Mouse (Mus musculus): Measurements from ENCODE around the gene Enthd1. TPM values are rescaled to one million over a fixed set of nuclear protein-coding genes. Genes with fewer than 3 reads are reported as not detected.

The Enthd1 gene
- polyA plus RNA-seq, 1 experiment = not detected

DNA sequence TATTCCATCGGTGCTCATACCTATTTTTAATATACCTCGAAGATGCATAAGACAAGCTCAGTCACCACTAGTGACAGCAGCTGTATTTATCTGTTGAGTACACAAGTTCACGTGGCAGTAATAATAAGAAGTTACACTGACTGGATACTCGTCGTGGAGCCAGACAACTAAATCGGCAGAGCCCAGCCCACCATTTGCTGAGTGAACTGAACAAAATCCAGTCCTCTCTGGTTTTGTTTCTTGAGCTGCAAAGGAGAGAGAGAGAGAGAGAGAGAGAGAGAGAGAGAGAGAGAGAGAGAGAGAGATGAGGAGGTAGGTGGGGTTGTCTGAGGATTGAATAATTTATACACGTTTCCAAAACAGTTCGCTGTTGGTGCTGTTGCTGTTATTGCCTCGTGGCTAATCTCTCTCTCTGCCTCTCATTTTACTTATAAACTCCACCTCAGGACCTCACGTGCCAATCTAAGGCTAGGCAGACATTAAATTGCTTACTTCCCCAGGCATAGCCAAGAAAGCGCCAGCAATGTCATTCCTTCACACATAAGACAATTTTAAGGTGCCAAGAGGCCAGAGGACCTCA, 11.5 kb upstream of the Enthd1 start:
- no peak overlapping the region for H3ac ChIP-seq (ENCODE audit: control insufficient read depth, insufficient read length)
- H3K27me3 ChIP-seq (ENCODE audit: control insufficient read depth, insufficient read depth, insufficient read length) = peaks cover 19% of the 10 kb centered on the region
- H3K36me3 ChIP-seq (ENCODE audit: control insufficient read depth, insufficient read depth) = no peaks in the 10 kb centered on the region
- H3K79me2 ChIP-seq (ENCODE audit: control insufficient read depth, insufficient read depth) = no peaks in the 10 kb centered on the region
- H3K4me2 ChIP-seq (ENCODE audit: low read depth) = no peak overlapping the region
- no peak overlapping the region for H3K4me3 ChIP-seq
- TF ChIP-seq POLR2AphosphoS2 (IDR thresholded peaks at IDR 0.05; ENCODE audit: insufficient read length, low read depth) (no peak), SRF (IDR thresholded peaks at IDR 0.05; ENCODE audit: control insufficient read depth, insufficient read length, low read depth) (no peak), REST (IDR thresholded peaks at IDR 0.05; ENCODE audit: insufficient read depth, insufficient read length) (no peak)

GRCm38 (mm10) chr15:80575817-80576370, 10.9 kb upstream of the Enthd1 start:
- peaks cover 19% of the 10 kb centered on the region for H3K27me3 ChIP-seq (ENCODE audit: control insufficient read depth, insufficient read depth, insufficient read length)
- H3K4me2 ChIP-seq (ENCODE audit: low read depth) = no peak overlapping the region
- H3ac ChIP-seq (ENCODE audit: control insufficient read depth, insufficient read length) = no peak overlapping the region
- H3K79me2 ChIP-seq (ENCODE audit: control insufficient read depth, insufficient read depth) = no peaks in the 10 kb centered on the region
- H3K4me3 ChIP-seq = no peak overlapping the region
- no peaks in the 10 kb centered on the region for H3K36me3 ChIP-seq (ENCODE audit: control insufficient read depth, insufficient read depth)
- TF ChIP-seq TCF12 (IDR thresholded peaks at IDR 0.05; ENCODE audit: insufficient read depth, poor library complexity, severe bottlenecking) (no peak), MYOG (IDR thresholded peaks at IDR 0.05; ENCODE audit: control insufficient read depth in 1 of 3, insufficient read depth in 1 of 3, insufficient read length in 2 of 3, low read depth in 2 of 3) (no peak), E2F4 (IDR thresholded peaks at IDR 0.05; ENCODE audit: insufficient read depth) (no peak), USF1 (IDR thresholded peaks at IDR 0.05; ENCODE audit: low read depth) (no peak), POLR2A (IDR thresholded peaks at IDR 0.05; ENCODE audit: insufficient read length, low read depth) (no peak), POLR2AphosphoS2 (IDR thresholded peaks at IDR 0.05; ENCODE audit: insufficient read length, low read depth) (no peak), MYOD1 (IDR thresholded peaks at IDR 0.05; ENCODE audit: control insufficient read depth in 1 of 3, insufficient read length in 2 of 3, low read depth in 2 of 3) (no peak), MAX (IDR thresholded peaks at IDR 0.05; ENCODE audit: low read depth) (no peak), TCF3 (IDR thresholded peaks at IDR 0.05; ENCODE audit: insufficient read length, low read depth) (no peak), REST (IDR thresholded peaks at IDR 0.05; ENCODE audit: insufficient read depth, insufficient read length) (no peak), CEBPB (IDR thresholded peaks at IDR 0.05; ENCODE audit: insufficient read depth, poor library complexity, severe bottlenecking) (no peak)

DNA sequence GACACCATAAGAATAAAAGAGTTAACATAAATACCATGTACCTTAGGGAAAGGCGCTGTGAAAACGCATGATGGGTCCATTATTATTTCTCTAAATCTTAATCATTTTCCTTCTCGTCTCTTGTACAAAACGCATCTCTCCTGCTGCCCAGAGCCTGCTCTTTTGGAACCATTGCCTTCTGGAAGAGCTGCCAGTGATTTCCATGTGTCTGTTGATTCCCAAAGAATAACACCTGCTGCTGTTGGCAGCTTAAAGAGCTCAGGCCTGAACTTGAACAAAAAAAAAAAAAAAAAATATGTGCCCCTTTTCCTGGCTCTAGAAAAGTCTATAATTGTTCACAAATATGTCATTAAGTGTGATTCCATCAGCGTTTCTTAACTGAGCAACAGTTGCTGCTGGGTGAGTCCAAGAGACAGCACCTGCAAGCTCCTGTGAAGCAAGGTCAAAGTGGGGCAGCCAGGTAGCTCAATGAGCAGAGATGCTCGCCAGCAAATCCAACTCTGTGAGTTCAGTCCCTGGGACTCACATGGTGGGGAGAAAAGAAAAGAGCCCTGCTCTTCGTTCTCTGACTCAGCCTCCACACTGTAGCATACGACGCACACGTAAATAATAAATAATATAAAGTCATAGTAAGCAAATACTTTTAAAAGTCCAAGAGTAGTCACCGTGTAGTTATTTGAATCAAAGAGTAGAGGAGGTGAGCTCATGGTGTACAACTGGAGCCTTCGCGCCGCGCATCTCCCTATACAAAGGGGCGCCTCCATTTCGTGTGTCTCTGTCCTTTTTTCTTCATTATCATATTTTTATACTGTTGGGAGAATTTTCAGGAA, 9.5 kb upstream of the Enthd1 start:
- Histone ChIP-seq H3K4me3 (no peak overlapping the region), H3ac (ENCODE audit: control insufficient read depth, insufficient read length) (no peak overlapping the region), H3K79me2 (ENCODE audit: control insufficient read depth, insufficient read depth) (no peaks in the 10 kb centered on the region), H3K4me2 (ENCODE audit: low read depth) (no peak overlapping the region), H3K36me3 (ENCODE audit: control insufficient read depth, insufficient read depth) (no peaks in the 10 kb centered on the region), H3K27me3 (ENCODE audit: control insufficient read depth, insufficient read depth, insufficient read length) (peaks cover 23% of the 10 kb centered on the region)
- TF ChIP-seq POLR2A (IDR thresholded peaks at IDR 0.05; ENCODE audit: insufficient read length, low read depth) (no peak), MYOG (IDR thresholded peaks at IDR 0.05; ENCODE audit: control insufficient read depth in 1 of 3, insufficient read depth in 1 of 3, insufficient read length in 2 of 3, low read depth in 2 of 3) (no peak), TCF12 (IDR thresholded peaks at IDR 0.05; ENCODE audit: insufficient read depth, poor library complexity, severe bottlenecking) (no peak), REST (IDR thresholded peaks at IDR 0.05; ENCODE audit: insufficient read depth, insufficient read length) (no peak), MYOD1 (IDR thresholded peaks at IDR 0.05; ENCODE audit: control insufficient read depth in 1 of 3, insufficient read length in 2 of 3, low read depth in 2 of 3) (no peak), MAX (IDR thresholded peaks at IDR 0.05; ENCODE audit: low read depth) (no peak), CEBPB (IDR thresholded peaks at IDR 0.05; ENCODE audit: insufficient read depth, poor library complexity, severe bottlenecking) (no peak)

DNA sequence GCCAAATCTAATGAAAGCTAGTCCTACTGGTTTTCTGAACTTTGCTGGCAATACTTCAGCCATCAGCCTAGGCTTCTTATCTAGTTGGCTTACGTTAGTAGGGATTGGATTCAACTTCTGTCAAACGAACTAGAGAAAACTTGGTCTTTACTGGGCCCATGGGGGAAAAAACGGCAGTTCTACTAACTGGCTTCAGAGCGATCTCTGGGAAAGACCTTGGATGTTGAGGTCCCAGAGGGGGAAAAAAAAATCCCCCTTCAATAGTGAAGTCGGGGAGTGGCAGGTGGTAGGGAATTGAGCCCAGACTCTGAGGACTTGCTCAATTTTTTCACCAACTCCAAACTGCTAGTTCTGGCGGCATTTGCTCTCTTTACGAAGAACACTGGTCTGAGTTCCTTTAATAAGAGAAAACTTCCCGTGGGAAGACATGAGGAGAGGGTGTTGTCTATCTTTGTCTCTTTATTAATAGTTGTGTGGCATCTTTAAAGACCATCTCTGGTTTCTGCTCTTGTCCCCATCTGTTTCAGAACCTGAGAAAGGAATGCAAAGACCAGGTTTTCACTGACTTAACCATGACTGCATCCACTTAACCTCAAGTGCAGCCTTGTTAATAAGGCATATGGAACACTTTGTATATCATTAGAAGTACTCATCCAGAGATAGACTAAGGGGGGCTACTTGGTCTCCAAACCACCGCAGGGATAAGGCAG, 8.0 kb upstream of the Enthd1 start:
- TF ChIP-seq MYOG (IDR thresholded peaks at IDR 0.05; ENCODE audit: control insufficient read depth in 1 of 3, insufficient read depth in 1 of 3, insufficient read length in 2 of 3, low read depth in 2 of 3) (no peak), TCF3 (IDR thresholded peaks at IDR 0.05; ENCODE audit: insufficient read length, low read depth) (no peak), SRF (IDR thresholded peaks at IDR 0.05; ENCODE audit: control insufficient read depth, insufficient read length, low read depth) (no peak), REST (IDR thresholded peaks at IDR 0.05; ENCODE audit: insufficient read depth, insufficient read length) (no peak), USF1 (IDR thresholded peaks at IDR 0.05; ENCODE audit: low read depth) (no peak), CEBPB (IDR thresholded peaks at IDR 0.05; ENCODE audit: insufficient read depth, poor library complexity, severe bottlenecking) (no peak), POLR2AphosphoS2 (IDR thresholded peaks at IDR 0.05; ENCODE audit: insufficient read length, low read depth) (no peak), E2F4 (IDR thresholded peaks at IDR 0.05; ENCODE audit: insufficient read depth) (no peak), POLR2A (IDR thresholded peaks at IDR 0.05; ENCODE audit: insufficient read length, low read depth) (no peak), MYOD1 (IDR thresholded peaks at IDR 0.05; ENCODE audit: control insufficient read depth in 1 of 3, insufficient read length in 2 of 3, low read depth in 2 of 3) (no peak), MAX (IDR thresholded peaks at IDR 0.05; ENCODE audit: low read depth) (no peak), TCF12 (IDR thresholded peaks at IDR 0.05; ENCODE audit: insufficient read depth, poor library complexity, severe bottlenecking) (no peak)
- Histone ChIP-seq H3K27me3 (ENCODE audit: control insufficient read depth, insufficient read depth, insufficient read length) (peaks cover 23% of the 10 kb centered on the region), H3K4me3 (no peak overlapping the region), H3K4me2 (ENCODE audit: low read depth) (no peak overlapping the region), H3K36me3 (ENCODE audit: control insufficient read depth, insufficient read depth) (no peaks in the 10 kb centered on the region), H3ac (ENCODE audit: control insufficient read depth, insufficient read length) (no peak overlapping the region), H3K79me2 (ENCODE audit: control insufficient read depth, insufficient read depth) (no peaks in the 10 kb centered on the region)
